Mouse (Mus musculus) hindbrain, embryonic 16.5 days (tissue): Measurements from ENCODE around the gene Opcml. TPM values are rescaled to one million over a fixed set of nuclear protein-coding genes. Genes with fewer than 3 reads are reported as not detected.
A peak's percentile ranks its signal among the peaks of the same experiment; 100 is the strongest.

ENCODE experiments used
- ATAC-seq: fragments of 200-750 bp; cut with Nextera tagmentation; 2 replicates; pipeline ENCODE4 v1.8.0; 2017; ENCODE audit warnings: moderate TSS enrichment, moderate library complexity
- H3K27ac ChIP-seq: fragments of 300-500 bp; sonication (generic); 2 replicates; pipeline ENCODE4 v1.5.1; 2014; ENCODE audit warnings: low read depth, mild to moderate bottlenecking, control low read depth, low read length, moderate library complexity
- H3K27me3 ChIP-seq: fragments of 300-500 bp; sonication (generic); replicated peaks from 2 replicates; pipeline ENCODE4 v1.6.1; 2014; ENCODE audit warnings: low read length; ENCODE audit not compliant: control insufficient read depth, insufficient read depth
- H3K36me3 ChIP-seq: fragments of 300-500 bp; sonication (generic); 2 replicates; pipeline ENCODE4 v1.6.1; 2014; ENCODE audit warnings: mild to moderate bottlenecking, low read length, moderate library complexity, mixed read lengths; ENCODE audit not compliant: control insufficient read depth, insufficient read depth
- H3K4me1 ChIP-seq: fragments of 300-500 bp; sonication (generic); 2 replicates; pipeline ENCODE4 v1.6.1; 2014; ENCODE audit warnings: low read depth, low read length; ENCODE audit not compliant: control insufficient read depth, insufficient read depth
- H3K4me2 ChIP-seq: fragments of 300-500 bp; sonication (generic); 2 replicates; pipeline ENCODE4 v1.6.1; 2014; ENCODE audit warnings: mild to moderate bottlenecking, low read length, control low read depth, moderate library complexity
- H3K4me3 ChIP-seq: fragments of 300-500 bp; sonication (generic); 2 replicates; pipeline ENCODE4 v1.5.1; 2014; ENCODE audit warnings: mild to moderate bottlenecking, low read length, control low read depth, moderate library complexity
- H3K9ac ChIP-seq: fragments of 300-500 bp; sonication (generic); 2 replicates; pipeline ENCODE4 v1.6.1; 2014; ENCODE audit warnings: low read depth, mild to moderate bottlenecking, control low read depth, low read length, moderate library complexity
- H3K9me3 ChIP-seq: fragments of 300-500 bp; sonication (generic); 2 replicates; pipeline ENCODE4 v1.6.1; 2014; ENCODE audit warnings: mild to moderate bottlenecking, low read length, moderate library complexity; ENCODE audit not compliant: control insufficient read depth
- WGBS: fragments of 180-500 bp; shearing (Covaris S2); extraction: QIAGEN DNeasy Blood & Tissue Kit; methylation state at CpG from one replicate; pipeline ENCODE4 v1.1.7; 2014; 5-methylcytosine and 5-hydroxymethylcytosine counted together
- polyA plus RNA-seq: library from polyadenylated mRNA; unstranded; fragments of >200 nt; fragmentation: Nextera tagmentation; extraction: Ambion mirVana; gene quantifications from 2 replicates; pipeline ENCODE4 v1.2.1, GENCODE M21; 2015

The Opcml gene
- polyA plus RNA-seq, 1 experiment from 2014 or later: 61.4 TPM

GRCm38 (mm10) chr9:28255128-28255904 is 464.7 kb downstream of the Opcml start:
- H3K9me3 ChIP-seq: no peaks in the 10 kb centered on the region
- peaks cover 5% of the 10 kb centered on the region; the same call in 1 of the 2 replicates for H3K4me1 ChIP-seq
- H3K27me3 ChIP-seq: no peaks in the 10 kb centered on the region
- no peak overlapping the region for H3K9ac ChIP-seq
- H3K27ac ChIP-seq: no peak overlapping the region
- WGBS: 40% methylated on average over 8 of the region's 8 CpGs
- H3K36me3 ChIP-seq: no peaks in the 10 kb centered on the region
- H3K4me2 ChIP-seq: no peak overlapping the region
- H3K4me3 ChIP-seq: no peak overlapping the region
- peak; percentile 49; the same call in 1 of the 2 replicates for ATAC-seq

- no peaks in the 10 kb centered on the region for H3K36me3 ChIP-seq
- H3K4me2 ChIP-seq: no peak overlapping the region
- H3K4me3 ChIP-seq: no peak overlapping the region
- peaks cover 5% of the 10 kb centered on the region; the same call in 1 of the 2 replicates for H3K4me1 ChIP-seq
- H3K27ac ChIP-seq: no peak overlapping the region
- no peak; the same call in 1 of the 2 replicates for ATAC-seq
- no peaks in the 10 kb centered on the region for H3K9me3 ChIP-seq
- WGBS: 71% methylated on average over 1 of the region's 1 CpGs
- no peak overlapping the region for H3K9ac ChIP-seq
- H3K27me3 ChIP-seq: no peaks in the 10 kb centered on the region
Observed at GRCm38 (mm10) chr9:28255905-28256268, 465.3 kb downstream of the Opcml start.

- H3K4me2 ChIP-seq: no peak overlapping the region
- no peak overlapping the region for H3K9ac ChIP-seq
- H3K9me3 ChIP-seq: no peaks in the 10 kb centered on the region
- no peak overlapping the region for H3K27ac ChIP-seq
- no peak overlapping the region for H3K4me3 ChIP-seq
- no peaks in the 10 kb centered on the region for H3K4me1 ChIP-seq
- no peaks in the 10 kb centered on the region for H3K36me3 ChIP-seq
- ATAC-seq: peak; percentile 87
- no peaks in the 10 kb centered on the region for H3K27me3 ChIP-seq
- WGBS: 14% methylated on average over 7 of the region's 7 CpGs
Observed at GRCm38 (mm10) chr9:28261078-28261753, 470.6 kb downstream of the Opcml start.

- Histone ChIP-seq H3K27me3 (no peaks in the 10 kb centered on the region), H3K9me3 (no peaks in the 10 kb centered on the region), H3K4me1 (no peaks in the 10 kb centered on the region), H3K36me3 (no peaks in the 10 kb centered on the region), H3K9ac (no peak overlapping the region), H3K4me3 (no peak overlapping the region), H3K4me2 (no peak overlapping the region), H3K27ac (no peak overlapping the region)
- WGBS: 41% methylated on average over 1 of the region's 1 CpGs
- ATAC-seq: no peak
Observed at GRCm38 (mm10) chr9:28262021-28262420, 471.4 kb downstream of the Opcml start.

- no peaks in the 10 kb centered on the region for H3K9me3 ChIP-seq
- H3K4me1 ChIP-seq: no peaks in the 10 kb centered on the region
- no peak for ATAC-seq
- no peaks in the 10 kb centered on the region for H3K36me3 ChIP-seq
- no peak overlapping the region for H3K4me2 ChIP-seq
- no peaks in the 10 kb centered on the region for H3K27me3 ChIP-seq
- no peak overlapping the region for H3K4me3 ChIP-seq
- 77% methylated on average over 2 of the region's 2 CpGs for WGBS
- H3K27ac ChIP-seq: no peak overlapping the region
- H3K9ac ChIP-seq: no peak overlapping the region
Observed at GRCm38 (mm10) chr9:28262896-28263295, 472.3 kb downstream of the Opcml start.

- no peaks in the 10 kb centered on the region for H3K9me3 ChIP-seq
- H3K9ac ChIP-seq: no peak overlapping the region
- H3K36me3 ChIP-seq: no peaks in the 10 kb centered on the region
- H3K27me3 ChIP-seq: no peaks in the 10 kb centered on the region
- no peak overlapping the region for H3K27ac ChIP-seq
- 59% methylated on average over 6 of the region's 6 CpGs for WGBS
- H3K4me2 ChIP-seq: no peak overlapping the region
- no peak overlapping the region for H3K4me3 ChIP-seq
- H3K4me1 ChIP-seq: no peaks in the 10 kb centered on the region
- no peak for ATAC-seq
Observed at GRCm38 (mm10) chr9:28264761-28265160, 474.2 kb downstream of the Opcml start.

GRCm38 (mm10) chr9:28273816-28274215 is 483.2 kb downstream of the Opcml start:
- no peak overlapping the region for H3K4me3 ChIP-seq
- no peaks in the 10 kb centered on the region for H3K4me1 ChIP-seq
- no peaks in the 10 kb centered on the region for H3K36me3 ChIP-seq
- no peak overlapping the region for H3K27ac ChIP-seq
- 64% methylated on average over 2 of the region's 2 CpGs for WGBS
- no peak overlapping the region for H3K4me2 ChIP-seq
- H3K9ac ChIP-seq: no peak overlapping the region
- no peak for ATAC-seq
- H3K27me3 ChIP-seq: no peaks in the 10 kb centered on the region
- no peaks in the 10 kb centered on the region for H3K9me3 ChIP-seq

- WGBS: 91% methylated on average over 2 of the region's 2 CpGs
- Histone ChIP-seq H3K4me3 (no peak overlapping the region), H3K4me1 (no peaks in the 10 kb centered on the region; the same call in 1 of the 2 replicates), H3K4me2 (no peak overlapping the region), H3K9me3 (no peaks in the 10 kb centered on the region), H3K27me3 (no peaks in the 10 kb centered on the region), H3K9ac (no peak overlapping the region), H3K27ac (no peak overlapping the region), H3K36me3 (no peaks in the 10 kb centered on the region)
- no peak for ATAC-seq
Observed at GRCm38 (mm10) chr9:28278555-28278954, 488.0 kb downstream of the Opcml start.

GRCm38 (mm10) chr9:28281025-28281424 is 490.4 kb downstream of the Opcml start:
- 34% methylated on average over 3 of the region's 3 CpGs for whole genome bisulfite sequencing
- H3K9ac ChIP-seq: no peak overlapping the region
- H3K4me1 ChIP-seq: no peaks in the 10 kb centered on the region; the same call in 1 of the 2 replicates
- no peak overlapping the region for H3K4me3 ChIP-seq
- ATAC-seq: no peak; the same call in 1 of the 2 replicates
- H3K27ac ChIP-seq: no peak overlapping the region
- H3K4me2 ChIP-seq: no peak overlapping the region
- no peaks in the 10 kb centered on the region for H3K9me3 ChIP-seq
- H3K27me3 ChIP-seq: no peaks in the 10 kb centered on the region
- H3K36me3 ChIP-seq: no peaks in the 10 kb centered on the region
